Mouse (Mus musculus): ENCODE measurements around the gene Fcgr1. TPM values are rescaled to one million over a fixed set of nuclear protein-coding genes. Genes with fewer than 3 reads are reported as not detected.
"Not testable (repeated sequence)": the region's sequence is repeated elsewhere in the genome, so short reads cannot be mapped to it uniquely, and the experiment has no call there.

Fcgr1 gene
- polyA plus RNA-seq, 1 experiment = 3.6 TPM

- Histone ChIP-seq H3K27ac (ENCODE audit: insufficient read depth, low read length) (no peak overlapping the region), H3K4me1 (ENCODE audit: control insufficient read depth, insufficient read depth, low read length) (no peaks in the 10 kb centered on the region), H3K4me3 (ENCODE audit: insufficient read depth, low read length) (no peak overlapping the region)
- no peak for TF ChIP-seq CTCF (IDR thresholded peaks at IDR 0.05; ENCODE audit: extremely low read depth, insufficient read depth, low read length)
- no peak for TF ChIP-seq POLR2A (IDR thresholded peaks at IDR 0.05; ENCODE audit: extremely low read depth, insufficient read depth, low read length)
Measured at GRCm38 (mm10) chr3:96254683-96255355, 39.0 kb downstream of the Fcgr1 start.

- Histone ChIP-seq H3K4me3 (ENCODE audit: insufficient read depth, low read length) (no peak overlapping the region), H3K4me1 (ENCODE audit: control insufficient read depth, insufficient read depth, low read length) (no peaks in the 10 kb centered on the region), H3K27ac (ENCODE audit: insufficient read depth, low read length) (no peak overlapping the region)
- TF ChIP-seq POLR2A (IDR thresholded peaks at IDR 0.05; ENCODE audit: extremely low read depth, insufficient read depth, low read length) (no peak), CTCF (IDR thresholded peaks at IDR 0.05; ENCODE audit: extremely low read depth, insufficient read depth, low read length) (no peak)
Measured at GRCm38 (mm10) chr3:96251787-96252186, 42.0 kb downstream of the Fcgr1 start.

- Histone ChIP-seq H3K4me3 (ENCODE audit: insufficient read depth, low read length) (no peak overlapping the region), H3K27ac (ENCODE audit: insufficient read depth, low read length) (no peak overlapping the region), H3K4me1 (ENCODE audit: control insufficient read depth, insufficient read depth, low read length) (no peaks in the 10 kb centered on the region)
- TF ChIP-seq POLR2A (IDR thresholded peaks at IDR 0.05; ENCODE audit: extremely low read depth, insufficient read depth, low read length) (no peak), CTCF (IDR thresholded peaks at IDR 0.05; ENCODE audit: extremely low read depth, insufficient read depth, low read length) (no peak)
Measured at GRCm38 (mm10) chr3:96250890-96251289, 42.9 kb downstream of the Fcgr1 start.

- no peak for TF ChIP-seq CTCF (IDR thresholded peaks at IDR 0.05; ENCODE audit: extremely low read depth, insufficient read depth, low read length)
- TF ChIP-seq POLR2A (IDR thresholded peaks at IDR 0.05; ENCODE audit: extremely low read depth, insufficient read depth, low read length) = no peak
- Histone ChIP-seq H3K27ac (ENCODE audit: insufficient read depth, low read length) (no peak overlapping the region), H3K4me3 (ENCODE audit: insufficient read depth, low read length) (no peak overlapping the region), H3K4me1 (ENCODE audit: control insufficient read depth, insufficient read depth, low read length) (peaks cover 2% of the 10 kb centered on the region; the same call in 1 of the 2 replicates)
Measured at GRCm38 (mm10) chr3:96249034-96249345, 44.8 kb downstream of the Fcgr1 start.

- no peak overlapping the region for H3K4me3 ChIP-seq (ENCODE audit: insufficient read depth, low read length)
- H3K4me1 ChIP-seq (ENCODE audit: control insufficient read depth, insufficient read depth, low read length) = peaks cover 2% of the 10 kb centered on the region; the same call in 1 of the 2 replicates
- TF ChIP-seq POLR2A (IDR thresholded peaks at IDR 0.05; ENCODE audit: extremely low read depth, insufficient read depth, low read length) (no peak), CTCF (IDR thresholded peaks at IDR 0.05; ENCODE audit: extremely low read depth, insufficient read depth, low read length) (no peak)
- H3K27ac ChIP-seq (ENCODE audit: insufficient read depth, low read length) = no peak overlapping the region
Measured at GRCm38 (mm10) chr3:96248141-96249033, 45.4 kb downstream of the Fcgr1 start.

- Histone ChIP-seq H3K27ac (ENCODE audit: insufficient read depth, low read length) (no peak overlapping the region), H3K4me1 (ENCODE audit: control insufficient read depth, insufficient read depth, low read length) (peaks cover 2% of the 10 kb centered on the region; the same call in 1 of the 2 replicates), H3K4me3 (ENCODE audit: insufficient read depth, low read length) (no peak overlapping the region)
- TF ChIP-seq POLR2A (IDR thresholded peaks at IDR 0.05; ENCODE audit: extremely low read depth, insufficient read depth, low read length) (no peak), CTCF (IDR thresholded peaks at IDR 0.05; ENCODE audit: extremely low read depth, insufficient read depth, low read length) (no peak)
Measured at GRCm38 (mm10) chr3:96247356-96248140, 46.2 kb downstream of the Fcgr1 start.

GRCm38 (mm10) chr3:96246427-96246856 is 47.3 kb downstream of the Fcgr1 start, which contains the start of gene Hist2h3c1:
TSS of gene Hist2h3c1 (plus strand) at chr3:96246685.
- not testable (repeated sequence) for H3K27ac ChIP-seq (ENCODE audit: insufficient read depth, low read length); H3K4me1 ChIP-seq (ENCODE audit: control insufficient read depth, insufficient read depth, low read length)
- peak within 1 kb of the TSS; percentile 93 for H3K4me3 ChIP-seq (ENCODE audit: insufficient read depth, low read length)

GRCm38 (mm10) chr3:96246018-96246417 is 47.8 kb downstream of the Fcgr1 start:
- not testable (repeated sequence) for H3K4me1 ChIP-seq (ENCODE audit: control insufficient read depth, insufficient read depth, low read length); H3K27ac ChIP-seq (ENCODE audit: insufficient read depth, low read length)
- peak overlapping the region; percentile 33 for H3K4me3 ChIP-seq (ENCODE audit: insufficient read depth, low read length)

- not testable (repeated sequence) for H3K4me1 ChIP-seq (ENCODE audit: control insufficient read depth, insufficient read depth, low read length)
- peak; percentile 70; the same call in 1 of the 2 replicates for TF ChIP-seq POLR2A (IDR thresholded peaks at IDR 0.05; ENCODE audit: extremely low read depth, insufficient read depth, low read length)
- peak within 1 kb of the TSS; percentile 99 for H3K27ac ChIP-seq (ENCODE audit: insufficient read depth, low read length)
- H3K4me3 ChIP-seq (ENCODE audit: insufficient read depth, low read length) = peak within 1 kb of the TSS; percentile 93
Measured at GRCm38 (mm10) chr3:96245003-96245886, 48.5 kb downstream of the Fcgr1 start, which contains the start of gene Hist2h2aa1. TSS of gene Hist2h2aa1 (plus strand) at chr3:96245497.
